Mouse (Mus musculus): Measurements from ENCODE around the gene Ric1. TPM values are rescaled to one million over a fixed set of nuclear protein-coding genes. Genes with fewer than 3 reads are reported as not detected.

Gene Ric1
- 10 to 100 TPM; 45.8 to 48.4 TPM for total RNA-seq (2021)

DNA sequence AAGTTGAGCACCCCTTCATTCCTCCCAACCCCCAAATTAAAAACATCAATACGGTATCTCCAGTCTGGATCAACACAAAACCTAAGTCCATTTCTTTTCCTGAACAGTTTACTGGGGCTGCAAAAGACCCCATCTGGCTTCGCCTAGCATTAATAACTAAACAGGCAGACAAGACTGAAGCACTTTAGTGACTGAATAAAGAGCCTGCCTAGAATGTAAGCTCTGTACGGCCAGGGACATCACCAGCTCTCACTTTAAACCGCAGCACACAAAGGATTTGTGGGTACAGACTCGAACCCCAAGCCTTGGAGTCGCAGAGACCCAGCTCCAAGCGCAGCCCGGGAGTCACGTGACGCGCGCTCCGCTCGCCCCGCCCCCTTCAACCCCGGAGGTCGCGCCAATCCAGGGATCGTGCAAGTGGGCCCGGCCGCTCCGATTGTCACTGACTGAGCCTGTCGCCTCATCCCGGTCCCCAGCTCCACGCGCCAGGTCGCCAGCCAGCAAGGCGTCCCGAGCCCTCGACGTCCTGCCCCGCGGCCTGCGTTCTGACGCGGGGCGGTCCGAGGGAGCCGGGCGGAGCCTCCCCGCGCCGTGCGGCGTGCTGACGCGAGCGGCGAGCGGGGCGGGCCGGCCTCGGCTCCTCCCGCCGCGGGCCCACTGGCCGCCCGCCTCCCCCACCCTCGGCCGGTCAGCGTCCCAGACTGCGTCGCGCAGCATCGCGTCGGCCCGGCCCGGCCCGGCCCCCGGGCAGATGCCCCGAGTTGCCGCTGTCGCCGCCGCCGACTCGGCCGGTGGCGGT is at the start of gene Ric1:
Gene Ric1 (plus strand): TSS at position 646 of the 799 bp plus-strand sequence.
- peak; percentile 87 to 89 for DNase-seq

DNA sequence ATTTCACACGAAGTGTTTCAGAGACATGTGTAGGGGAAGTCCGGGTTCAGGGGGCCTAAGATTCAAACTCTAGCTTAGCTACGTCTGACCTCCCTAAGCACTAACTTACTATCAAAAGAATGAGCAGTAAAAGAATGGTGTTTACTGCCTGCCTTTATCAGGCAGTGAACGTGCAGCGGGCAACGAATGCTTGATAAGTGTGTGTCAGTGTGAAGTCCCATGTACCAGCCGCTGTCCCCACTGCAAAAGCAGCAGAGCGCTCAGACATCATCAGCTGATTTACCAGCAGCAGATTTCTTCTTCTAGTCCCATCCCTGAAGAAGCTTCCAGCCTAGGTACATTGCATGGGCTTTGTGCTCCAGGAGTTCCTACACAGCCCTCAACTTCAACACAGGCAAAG is 49.7 kb upstream of the Ric1 start:
- DNase-seq = no peak

GRCm38 (mm10) chr19:29472946-29473345 is 49.1 kb upstream of the Ric1 start:
- no peak for DNase-seq

- DNase-seq = no peak
Measured at GRCm38 (mm10) chr19:29474803-29475202, 47.3 kb upstream of the Ric1 start.

DNA sequence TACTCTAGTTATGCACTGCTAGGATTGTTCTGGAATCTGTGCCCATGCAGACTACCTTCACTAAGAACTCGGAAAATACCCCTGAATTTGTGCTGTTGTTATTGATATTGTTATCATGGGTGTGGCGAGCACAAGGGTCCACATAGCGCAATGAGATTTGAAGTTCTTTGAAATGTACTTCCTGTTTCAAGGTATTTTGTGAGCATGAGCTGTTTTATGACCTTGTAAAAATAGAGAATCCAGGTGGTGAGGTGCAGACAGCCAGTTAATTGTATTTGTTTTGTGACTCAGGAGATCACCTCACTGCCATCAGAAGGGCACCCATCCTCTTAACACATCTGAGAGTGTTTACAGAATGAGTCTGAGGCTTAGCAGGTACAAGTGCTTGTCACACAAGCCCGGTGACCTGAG is 46.9 kb upstream of the Ric1 start:
- no peak for DNase-seq

GRCm38 (mm10) chr19:29478598-29478997 is 43.5 kb upstream of the Ric1 start:
- no peak for DNase-seq

DNA sequence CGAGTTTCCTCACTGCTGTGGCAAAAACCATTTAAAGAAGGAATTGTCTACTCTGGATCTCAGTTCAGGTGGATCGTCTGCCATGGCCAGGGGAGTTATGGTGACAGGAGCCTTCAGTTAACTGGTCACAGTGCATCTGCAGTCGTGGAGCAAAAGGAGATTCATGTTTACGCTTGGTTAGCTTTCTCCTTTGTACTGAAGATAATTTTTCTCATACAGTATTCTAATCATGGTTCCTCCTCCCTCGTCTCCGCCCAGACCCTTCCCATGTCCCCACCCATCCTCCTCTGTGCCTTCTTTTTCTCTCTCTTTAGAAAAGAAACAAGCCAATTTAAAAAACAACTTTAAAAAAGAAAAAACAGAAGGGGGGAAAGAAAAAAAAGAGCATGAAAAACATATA is 40.5 kb upstream of the Ric1 start:
- DNase-seq = no peak

DNA sequence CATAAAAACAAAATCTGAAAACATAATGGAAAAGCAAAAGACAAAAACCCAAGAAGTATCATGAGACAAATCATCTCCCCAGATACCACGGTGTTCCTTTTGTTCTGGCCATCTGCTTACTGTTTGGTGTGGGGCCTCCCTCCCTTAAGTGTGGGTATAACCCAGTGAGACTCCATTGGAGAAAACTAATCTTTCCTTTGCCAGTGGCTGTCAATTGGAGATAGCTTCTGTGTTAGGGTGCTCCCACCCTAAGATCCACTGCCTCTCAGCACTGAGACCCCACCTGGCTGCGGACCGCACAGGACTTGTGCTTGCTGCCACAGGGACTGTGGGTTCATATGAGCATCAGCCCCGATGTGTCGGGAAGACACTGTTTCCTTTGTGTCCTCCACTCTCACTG is 39.9 kb upstream of the Ric1 start:
- no peak for DNase-seq

- no peak for DNase-seq
Measured at GRCm38 (mm10) chr19:29482637-29483036, 39.4 kb upstream of the Ric1 start.

DNA sequence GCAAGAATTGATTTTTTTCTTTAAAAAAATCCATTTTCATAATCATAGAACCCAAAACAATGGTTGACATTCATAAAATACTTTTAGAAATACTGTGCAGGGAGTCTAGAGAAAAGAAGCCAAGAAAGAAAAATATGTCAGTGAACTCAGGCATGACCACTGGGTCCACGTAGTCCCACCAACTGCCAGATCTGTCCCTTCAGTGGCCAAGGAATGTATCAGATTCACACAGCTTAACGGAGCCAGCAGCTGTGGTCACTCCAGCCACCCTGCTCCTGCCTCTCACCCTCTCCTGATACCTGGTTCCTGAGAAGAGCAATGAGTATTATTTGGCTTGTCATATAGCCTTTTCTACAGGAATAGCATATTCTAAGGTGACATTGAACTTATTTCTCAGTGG is 38.7 kb upstream of the Ric1 start:
- no peak for DNase-seq

DNA sequence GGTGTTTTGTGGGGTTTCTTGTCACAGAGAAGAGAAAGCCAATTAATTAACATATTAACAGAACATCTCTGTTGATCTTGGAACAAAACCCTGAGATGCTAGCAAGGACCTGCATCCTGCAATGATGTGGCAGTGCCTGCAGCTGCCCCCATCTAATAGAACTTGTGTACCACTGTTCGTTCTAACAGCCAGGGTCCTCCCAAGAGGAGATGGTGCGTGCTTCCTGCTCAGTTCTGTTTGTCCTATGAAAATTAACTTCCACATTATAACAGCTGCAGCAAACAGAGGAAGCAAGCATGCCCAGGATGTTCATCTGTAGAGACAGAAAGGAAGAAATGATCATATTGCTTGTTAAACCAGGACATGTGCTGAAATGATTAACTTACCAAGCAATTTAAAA is 37.5 kb upstream of the Ric1 start:
- no peak for DNase-seq

GRCm38 (mm10) chr19:29485257-29485948 is 36.7 kb upstream of the Ric1 start:
- no peak for DNase-seq

GRCm38 (mm10) chr19:29486545-29487206 is 35.4 kb upstream of the Ric1 start:
- DNase-seq = no peak

DNA sequence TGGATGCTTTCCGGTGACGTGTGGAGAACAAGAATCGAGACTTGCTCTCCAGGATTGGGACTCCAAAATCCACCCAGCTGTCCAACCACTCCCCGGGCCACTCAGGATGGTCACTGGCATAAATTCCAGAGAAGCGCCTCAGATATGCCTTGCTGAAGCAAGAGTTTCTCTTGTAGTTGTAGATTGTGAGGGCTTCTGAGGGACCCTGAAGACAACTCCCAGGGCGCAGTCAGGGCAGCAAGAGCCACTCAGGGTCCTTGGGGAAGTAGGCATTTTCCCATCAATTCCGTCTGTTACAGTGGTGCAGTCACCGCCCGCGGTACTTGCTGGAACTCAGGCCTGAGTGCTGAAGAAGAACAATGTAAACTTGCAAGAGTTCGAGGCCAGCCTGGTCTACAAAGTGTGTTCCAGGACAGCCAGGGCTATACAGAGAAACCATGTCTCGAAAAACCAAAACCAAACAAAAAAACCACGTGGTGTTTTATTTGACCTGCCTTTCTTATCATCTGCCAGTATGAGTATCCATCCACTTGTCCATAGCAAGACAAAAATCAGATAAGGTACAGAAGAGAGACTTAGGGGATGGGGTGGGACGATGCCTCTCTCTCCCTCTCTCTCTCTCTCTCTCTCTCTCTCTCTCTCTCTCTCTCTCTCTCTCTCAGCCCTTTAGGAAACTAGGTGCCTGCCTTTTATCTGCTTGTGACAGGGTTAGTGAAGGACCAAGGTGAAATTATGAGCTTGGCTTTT is 34.6 kb upstream of the Ric1 start:
- no peak for DNase-seq

DNA sequence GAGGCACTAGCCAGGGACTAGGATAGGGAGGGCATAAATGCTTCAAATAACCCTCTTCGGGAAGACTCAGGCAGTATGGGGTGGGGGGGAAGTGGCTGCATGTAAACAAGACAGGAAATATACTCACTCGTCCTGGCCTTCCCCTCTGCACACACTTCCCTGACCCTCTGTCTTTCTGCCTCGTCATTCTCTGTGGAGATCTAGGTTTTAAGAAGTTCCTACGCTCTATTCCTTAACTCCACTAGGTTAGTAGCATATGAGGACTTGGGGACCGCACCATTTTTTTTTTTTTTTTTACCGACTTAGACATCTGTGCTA is 34.0 kb upstream of the Ric1 start:
- DNase-seq = no peak

DNA sequence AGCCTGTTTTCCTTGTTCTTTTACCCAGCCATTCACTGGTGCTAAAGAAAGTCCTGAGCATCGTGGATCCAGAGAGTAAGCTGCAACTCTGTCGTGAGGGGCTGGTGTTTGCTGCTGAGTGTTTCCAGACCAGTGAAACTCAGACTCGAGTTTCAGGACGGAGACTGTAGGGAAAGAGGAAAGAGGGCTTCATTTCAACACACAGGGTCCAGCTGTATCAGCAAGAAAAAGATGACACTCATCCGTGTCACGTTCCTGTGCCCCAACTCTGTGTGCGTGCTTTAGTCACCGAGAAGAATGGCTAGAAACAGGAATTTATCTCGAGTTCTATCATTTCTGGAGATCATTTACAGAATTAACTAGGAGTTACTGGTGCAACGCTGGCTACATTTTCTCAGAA is 33.7 kb upstream of the Ric1 start:
- DNase-seq = no peak

GRCm38 (mm10) chr19:29489785-29490284 is 32.2 kb upstream of the Ric1 start:
- DNase-seq = no peak

GRCm38 (mm10) chr19:29491467-29491866 is 30.6 kb upstream of the Ric1 start:
- DNase-seq = no peak

GRCm38 (mm10) chr19:29494454-29494853 is 27.6 kb upstream of the Ric1 start:
- DNase-seq = no peak

GRCm38 (mm10) chr19:29496001-29496597 is 26.0 kb upstream of the Ric1 start:
- no peak for DNase-seq

GRCm38 (mm10) chr19:29496786-29497557 is 25.1 kb upstream of the Ric1 start:
- no peak for DNase-seq

DNA sequence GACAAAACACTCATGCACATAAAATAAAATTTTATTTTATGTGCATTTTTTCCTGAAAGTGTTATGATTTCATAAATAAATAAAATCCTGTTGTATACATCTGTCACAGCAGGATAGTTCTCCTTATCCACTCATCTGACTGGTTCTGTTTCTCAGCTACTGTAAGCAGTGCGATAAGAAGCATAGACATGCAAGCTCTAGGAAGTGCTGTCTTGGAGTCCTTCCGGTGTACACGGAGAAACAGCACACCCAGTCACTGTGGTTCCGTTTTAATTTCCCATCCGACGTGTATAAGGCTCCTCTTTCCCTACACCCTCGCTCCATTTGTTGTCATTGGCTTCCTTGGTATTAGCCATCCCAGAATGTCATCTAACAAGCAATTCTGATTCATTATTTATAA is 24.2 kb upstream of the Ric1 start:
- no peak for DNase-seq

Measured in layer of hippocampus, postnatal 36 days (tissue).